Mouse (Mus musculus): ENCODE measurements around the gene Cpeb4.

GRCm38 (mm10) chr11:31867976-31868375 is 4.0 kb upstream of the Cpeb4 start:
- TF ChIP-seq CTCF (IDR thresholded peaks at IDR 0.05) = no peak
- TF ChIP-seq EP300 (IDR thresholded peaks at IDR 0.05) = no peak
